Mouse (Mus musculus): Measurements from ENCODE around the gene Tbrg1.

GRCm38 (mm10) chr9:37687941-37688303 lies 30.8 kb upstream of the Tbrg1 start:
- TF ChIP-seq POLR2A (IDR thresholded peaks at IDR 0.05; ENCODE audit: borderline replicate concordance, insufficient read depth, low read length) (no peak), CTCF (IDR thresholded peaks at IDR 0.05; ENCODE audit: borderline replicate concordance, insufficient read depth, low read depth, low read length) (no peak)
